Mouse (Mus musculus) forebrain, embryonic 16.5 days (tissue): Measurements from ENCODE around the gene Map7. TPM values are rescaled to one million over a fixed set of nuclear protein-coding genes. Genes with fewer than 3 reads are reported as not detected.
A peak's percentile ranks its signal among the peaks of the same experiment; 100 is the strongest.

Source experiments
- ATAC-seq: fragments of 200-750 bp; cut with Nextera tagmentation; 2 replicates; pipeline ENCODE4 v1.8.0; 2017; ENCODE audit warnings: mild to moderate bottlenecking, moderate library complexity
- H3K27ac ChIP-seq: fragments of 300-500 bp; sonication (generic); 2 replicates; pipeline ENCODE4 v1.5.1; 2014; ENCODE audit warnings: low read length, control low read depth
- H3K27me3 ChIP-seq: fragments of 300-500 bp; sonication (generic); replicated peaks from 2 replicates; pipeline ENCODE4 v1.6.1; 2014; ENCODE audit warnings: low read length; ENCODE audit not compliant: control insufficient read depth, insufficient read depth
- H3K36me3 ChIP-seq: fragments of 300-500 bp; sonication (generic); 2 replicates; pipeline ENCODE4 v1.6.1; 2014; ENCODE audit not compliant: control insufficient read depth, insufficient read depth
- H3K4me1 ChIP-seq: fragments of 300-500 bp; sonication (generic); replicated peaks from 2 replicates; pipeline ENCODE4 v1.6.1; 2014; ENCODE audit warnings: low read length; ENCODE audit not compliant: control insufficient read depth, insufficient read depth
- H3K4me2 ChIP-seq: fragments of 300-500 bp; sonication (generic); 2 replicates; pipeline ENCODE4 v1.6.1; 2014; ENCODE audit warnings: mild to moderate bottlenecking, low read length, control low read depth
- H3K4me3 ChIP-seq: fragments of 300-500 bp; sonication (generic); replicated peaks from 2 replicates; pipeline ENCODE4 v1.5.1; 2014; ENCODE audit warnings: mild to moderate bottlenecking, low read length, control low read depth
- H3K9ac ChIP-seq: fragments of 300-500 bp; sonication (generic); replicated peaks from 2 replicates; pipeline ENCODE4 v1.6.1; 2014; ENCODE audit warnings: low read depth, low read length, control low read depth
- H3K9me3 ChIP-seq: fragments of 300-500 bp; sonication (generic); 2 replicates; pipeline ENCODE4 v1.6.1; 2016; ENCODE audit warnings: low read length; ENCODE audit not compliant: control insufficient read depth
- WGBS: fragments of 180-500 bp; shearing (Covaris S2); extraction: QIAGEN DNeasy Blood & Tissue Kit; methylation state at CpG from one replicate; pipeline ENCODE4 v1.1.7; 2014; 5-methylcytosine and 5-hydroxymethylcytosine counted together
- polyA plus RNA-seq: library from polyadenylated mRNA; unstranded; fragments of >200 nt; fragmentation: Nextera tagmentation; extraction: Ambion mirVana; gene quantifications from 2 replicates; pipeline ENCODE4 v1.2.1, GENCODE M21; 2015

The Map7 gene
- polyA plus RNA-seq, 1 experiment from 2014 or later: 8.2 TPM

- WGBS: 82% methylated on average over 4 of the region's 4 CpGs
- no peaks in the 10 kb centered on the region for H3K27me3 ChIP-seq
- H3K4me1 ChIP-seq: peaks cover 3% of the 10 kb centered on the region; the same call in 1 of the 2 replicates
- no peak overlapping the region for H3K27ac ChIP-seq
- H3K4me3 ChIP-seq: no peak overlapping the region
- no peaks in the 10 kb centered on the region for H3K36me3 ChIP-seq
- no peak overlapping the region for H3K4me2 ChIP-seq
- H3K9ac ChIP-seq: no peak overlapping the region
- no peaks in the 10 kb centered on the region for H3K9me3 ChIP-seq
- no peak for ATAC-seq
Measured at GRCm38 (mm10) chr10:20121981-20122380, 26.3 kb upstream of the Map7 start.

- no peak overlapping the region for H3K27ac ChIP-seq
- ATAC-seq: peak; percentile 54
- no peak overlapping the region for H3K4me2 ChIP-seq
- WGBS: 40% methylated on average over 9 of the region's 9 CpGs
- H3K9me3 ChIP-seq: no peaks in the 10 kb centered on the region
- H3K27me3 ChIP-seq: no peaks in the 10 kb centered on the region
- no peak overlapping the region for H3K9ac ChIP-seq
- no peak overlapping the region for H3K4me3 ChIP-seq
- H3K4me1 ChIP-seq: peaks cover 3% of the 10 kb centered on the region; the same call in 1 of the 2 replicates
- H3K36me3 ChIP-seq: no peaks in the 10 kb centered on the region
Measured at GRCm38 (mm10) chr10:20123401-20123800, 24.9 kb upstream of the Map7 start.

- Histone ChIP-seq H3K9ac (no peak overlapping the region), H3K27me3 (no peaks in the 10 kb centered on the region), H3K9me3 (no peaks in the 10 kb centered on the region), H3K36me3 (no peaks in the 10 kb centered on the region), H3K4me1 (peaks cover 3% of the 10 kb centered on the region; the same call in 1 of the 2 replicates), H3K27ac (no peak overlapping the region), H3K4me2 (no peak overlapping the region), H3K4me3 (no peak overlapping the region)
- WGBS: 88% methylated on average over 12 of the region's 12 CpGs
- no peak for ATAC-seq
Measured at GRCm38 (mm10) chr10:20124576-20124975, 23.7 kb upstream of the Map7 start.

GRCm38 (mm10) chr10:20125226-20125625 is 23.0 kb upstream of the Map7 start:
- H3K4me1 ChIP-seq: peaks cover 3% of the 10 kb centered on the region; the same call in 1 of the 2 replicates
- H3K36me3 ChIP-seq: no peaks in the 10 kb centered on the region
- no peak overlapping the region for H3K27ac ChIP-seq
- no peaks in the 10 kb centered on the region for H3K27me3 ChIP-seq
- H3K4me3 ChIP-seq: no peak overlapping the region
- H3K9ac ChIP-seq: no peak overlapping the region
- no peak overlapping the region for H3K4me2 ChIP-seq
- WGBS: 52% methylated on average over 4 of the region's 4 CpGs
- H3K9me3 ChIP-seq: no peaks in the 10 kb centered on the region
- peak; percentile 82 for ATAC-seq

GRCm38 (mm10) chr10:20132933-20133652 is 15.2 kb upstream of the Map7 start:
- no peak overlapping the region for H3K9ac ChIP-seq
- H3K4me2 ChIP-seq: no peak overlapping the region
- ATAC-seq: no peak
- H3K27ac ChIP-seq: no peak overlapping the region
- H3K4me1 ChIP-seq: no peaks in the 10 kb centered on the region
- H3K27me3 ChIP-seq: no peaks in the 10 kb centered on the region
- H3K9me3 ChIP-seq: no peaks in the 10 kb centered on the region
- no peaks in the 10 kb centered on the region for H3K36me3 ChIP-seq
- H3K4me3 ChIP-seq: no peak overlapping the region
- WGBS: 95% methylated on average over 12 of the region's 12 CpGs

GRCm38 (mm10) chr10:20135350-20136058 is 12.8 kb upstream of the Map7 start:
- no peak for ATAC-seq
- H3K4me3 ChIP-seq: no peak overlapping the region
- H3K27me3 ChIP-seq: no peaks in the 10 kb centered on the region
- H3K4me1 ChIP-seq: no peaks in the 10 kb centered on the region
- no peaks in the 10 kb centered on the region for H3K36me3 ChIP-seq
- H3K4me2 ChIP-seq: no peak overlapping the region
- 80% methylated on average over 15 of the region's 15 CpGs for WGBS
- no peak overlapping the region for H3K27ac ChIP-seq
- H3K9ac ChIP-seq: no peak overlapping the region
- H3K9me3 ChIP-seq: no peaks in the 10 kb centered on the region

GRCm38 (mm10) chr10:20136505-20136904 is 11.8 kb upstream of the Map7 start:
- Histone ChIP-seq H3K9me3 (no peaks in the 10 kb centered on the region), H3K4me1 (no peaks in the 10 kb centered on the region), H3K27me3 (no peaks in the 10 kb centered on the region), H3K36me3 (no peaks in the 10 kb centered on the region), H3K4me3 (no peak overlapping the region), H3K27ac (no peak overlapping the region), H3K9ac (no peak overlapping the region), H3K4me2 (no peak overlapping the region)
- ATAC-seq: no peak
- WGBS: 95% methylated on average over 1 of the region's 1 CpGs

- no peaks in the 10 kb centered on the region for H3K9me3 ChIP-seq
- no peak overlapping the region for H3K27ac ChIP-seq
- H3K4me2 ChIP-seq: no peak overlapping the region
- no peak overlapping the region for H3K9ac ChIP-seq
- H3K27me3 ChIP-seq: no peaks in the 10 kb centered on the region
- 67% methylated on average over 17 of the region's 17 CpGs for WGBS
- H3K4me3 ChIP-seq: no peak overlapping the region
- ATAC-seq: no peak
- H3K36me3 ChIP-seq: no peaks in the 10 kb centered on the region
- no peaks in the 10 kb centered on the region for H3K4me1 ChIP-seq
Measured at GRCm38 (mm10) chr10:20141376-20141775, 6.9 kb upstream of the Map7 start.

- under 1% methylated on average over 56 of the region's 58 CpGs for WGBS
- peak; percentile 79 for ATAC-seq
- H3K27me3 ChIP-seq: peaks cover 16% of the 10 kb centered on the region
Measured at GRCm38 (mm10) chr10:20148773-20149120, 476 bp downstream of the Map7 start.

More at GRCm38 (mm10) chr10:20148773-20149120, 476 bp downstream of the Map7 start:
- no peaks in the 10 kb centered on the region for H3K9me3 ChIP-seq
- no peaks in the 10 kb centered on the region for H3K36me3 ChIP-seq
- peak overlapping the region; percentile 60 for H3K9ac ChIP-seq
- peak overlapping the region; percentile 97 for H3K4me2 ChIP-seq
- H3K4me3 ChIP-seq: peak overlapping the region; percentile 72
- peaks cover 20% of the 10 kb centered on the region for H3K4me1 ChIP-seq
- H3K27ac ChIP-seq: no peak overlapping the region
